Mouse (Mus musculus) heart, embryonic 13.5 days (tissue): Measurements from ENCODE around the gene Pigq. TPM values are rescaled to one million over a fixed set of nuclear protein-coding genes. Genes with fewer than 3 reads are reported as not detected.

Experiments used
- ATAC-seq: fragments of 200-750 bp; cut with Nextera tagmentation; 2 replicates; pipeline ENCODE4 v1.8.0; 2017; ENCODE audit warnings: moderate TSS enrichment; ENCODE audit not compliant: insufficient number of reproducible peaks, low FRiP score, low TSS enrichment; ENCODE audit errors: extremely low read depth
- H3K27ac ChIP-seq: fragments of 300-500 bp; sonication (generic); replicated peaks from 2 replicates; pipeline ENCODE4 v1.5.1; 2015; ENCODE audit warnings: moderate library complexity, mild to moderate bottlenecking, inconsistent platforms
- H3K27me3 ChIP-seq: fragments of 300-500 bp; sonication (generic); replicated peaks from 2 replicates; pipeline ENCODE4 v1.6.1; 2015; ENCODE audit warnings: mild to moderate bottlenecking, inconsistent platforms
- H3K36me3 ChIP-seq: fragments of 300-500 bp; sonication (generic); 2 replicates; pipeline ENCODE4 v1.6.1; 2015; ENCODE audit warnings: mild to moderate bottlenecking, inconsistent platforms
- H3K4me1 ChIP-seq: fragments of 300-500 bp; sonication (generic); 2 replicates; pipeline ENCODE4 v1.6.1; 2015; ENCODE audit warnings: inconsistent platforms
- H3K4me2 ChIP-seq: fragments of 300-500 bp; sonication (generic); 2 replicates; pipeline ENCODE4 v1.6.1; 2015; ENCODE audit warnings: inconsistent platforms, mild to moderate bottlenecking, moderate library complexity
- H3K4me3 ChIP-seq: fragments of 300-500 bp; sonication (generic); 2 replicates; pipeline ENCODE4 v1.5.1; 2015; ENCODE audit warnings: moderate library complexity, mild to moderate bottlenecking, inconsistent platforms
- H3K9ac ChIP-seq: fragments of 300-500 bp; sonication (generic); 2 replicates; pipeline ENCODE4 v1.6.1; 2015; ENCODE audit warnings: inconsistent platforms, mild to moderate bottlenecking, moderate library complexity
- H3K9me3 ChIP-seq: fragments of 300-500 bp; sonication (generic); 2 replicates; pipeline ENCODE4 v1.6.1; 2016; ENCODE audit warnings: inconsistent platforms
- WGBS: fragments of 180-500 bp; shearing (Covaris S2); methylation state at CpG from one replicate; pipeline ENCODE4 v1.1.7; 2015; ENCODE audit warnings: mixed read lengths; 5-methylcytosine and 5-hydroxymethylcytosine counted together
- polyA plus RNA-seq: library from polyadenylated mRNA; unstranded; fragments of >200 nt; fragmentation: Nextera tagmentation; extraction: Ambion mirVana; gene quantifications from 2 replicates; pipeline ENCODE4 v1.2.1, GENCODE M21; 2015

The Pigq gene
- polyA plus RNA-seq, 1 experiment from 2014 or later: 62.1 TPM

GRCm38 (mm10) chr17:25947576-25947975, 2.8 kb upstream of the Pigq start:
- H3K4me2 ChIP-seq: no peak overlapping the region
- ATAC-seq: no peak
- no peaks in the 10 kb centered on the region for H3K9me3 ChIP-seq
- 55% methylated on average over 4 of the region's 4 CpGs for WGBS
- no peak overlapping the region for H3K27ac ChIP-seq
- no peak overlapping the region for H3K4me3 ChIP-seq
- H3K27me3 ChIP-seq: peaks cover 31% of the 10 kb centered on the region
- H3K4me1 ChIP-seq: peaks cover 19% of the 10 kb centered on the region
- peak overlapping the region; percentile 58; the same call in 1 of the 2 replicates for H3K9ac ChIP-seq
- no peaks in the 10 kb centered on the region for H3K36me3 ChIP-seq

- Histone ChIP-seq H3K4me1 (peaks cover 17% of the 10 kb centered on the region), H3K9ac (0 out of 2 replicates have a peak overlapping the region, but pooled peaks have one; percentile 58), H3K4me3 (no peak overlapping the region), H3K27ac (no peak overlapping the region), H3K36me3 (no peaks in the 10 kb centered on the region), H3K4me2 (peak overlapping the region; percentile 16; the same call in 1 of the 2 replicates), H3K9me3 (no peaks in the 10 kb centered on the region), H3K27me3 (peaks cover 24% of the 10 kb centered on the region)
- ATAC-seq: no peak
- WGBS: 73% methylated on average over 8 of the region's 8 CpGs
Observed at GRCm38 (mm10) chr17:25946891-25947290, 2.2 kb upstream of the Pigq start.

GRCm38 (mm10) chr17:25946349-25946748, 1.6 kb upstream of the Pigq start:
- peaks cover 19% of the 10 kb centered on the region for H3K27me3 ChIP-seq
- no peaks in the 10 kb centered on the region for H3K36me3 ChIP-seq
- no peak for ATAC-seq
- WGBS: 67% methylated on average over 7 of the region's 7 CpGs
- H3K4me2 ChIP-seq: peak overlapping the region; percentile 16; the same call in 1 of the 2 replicates
- H3K9me3 ChIP-seq: no peaks in the 10 kb centered on the region
- H3K4me3 ChIP-seq: no peak overlapping the region
- H3K9ac ChIP-seq: 0 out of 2 replicates have a peak overlapping the region, but pooled peaks have one; percentile 37
- H3K27ac ChIP-seq: no peak overlapping the region
- H3K4me1 ChIP-seq: peaks cover 12% of the 10 kb centered on the region

GRCm38 (mm10) chr17:25945517-25946155, 900 bp upstream of the Pigq start:
- Histone ChIP-seq H3K9me3 (no peaks in the 10 kb centered on the region), H3K36me3 (no peaks in the 10 kb centered on the region), H3K27ac (no peak overlapping the region), H3K27me3 (peaks cover 12% of the 10 kb centered on the region), H3K9ac (no peak overlapping the region), H3K4me2 (0 out of 2 replicates have a peak overlapping the region, but pooled peaks have one; percentile 3), H3K4me1 (peaks cover 14% of the 10 kb centered on the region), H3K4me3 (no peak overlapping the region)
- 72% methylated on average over 9 of the region's 9 CpGs for WGBS
- no peak for ATAC-seq

GRCm38 (mm10) chr17:25943769-25944168, 967 bp downstream of the Pigq start:
- Histone ChIP-seq H3K9me3 (no peaks in the 10 kb centered on the region), H3K4me2 (peak overlapping the region; percentile 76), H3K27me3 (no peaks in the 10 kb centered on the region), H3K4me3 (no peak overlapping the region), H3K9ac (no peak overlapping the region), H3K36me3 (peaks cover 10% of the 10 kb centered on the region), H3K27ac (peak overlapping the region; percentile 70; the same call in 1 of the 2 replicates), H3K4me1 (peaks cover 23% of the 10 kb centered on the region)
- ATAC-seq: no peak
- WGBS: 58% methylated on average over 9 of the region's 9 CpGs

GRCm38 (mm10) chr17:25943221-25943620, 1.5 kb downstream of the Pigq start:
- ATAC-seq: no peak
- H3K9me3 ChIP-seq: no peaks in the 10 kb centered on the region
- WGBS: 61% methylated on average over 3 of the region's 3 CpGs
- H3K27me3 ChIP-seq: no peaks in the 10 kb centered on the region
- peaks cover 23% of the 10 kb centered on the region for H3K4me1 ChIP-seq
- H3K9ac ChIP-seq: no peak overlapping the region
- peaks cover 16% of the 10 kb centered on the region for H3K36me3 ChIP-seq
- H3K4me3 ChIP-seq: no peak overlapping the region; the same call in 1 of the 2 replicates
- H3K4me2 ChIP-seq: peak overlapping the region; percentile 76
- peak overlapping the region; percentile 70 for H3K27ac ChIP-seq

GRCm38 (mm10) chr17:25942597-25943151, 2.1 kb downstream of the Pigq start:
- Histone ChIP-seq H3K4me2 (peak overlapping the region; percentile 76), H3K36me3 (peaks cover 21% of the 10 kb centered on the region), H3K27me3 (no peaks in the 10 kb centered on the region), H3K27ac (peak overlapping the region; percentile 90), H3K4me3 (peak overlapping the region; percentile 79; the same call in 1 of the 2 replicates), H3K9ac (peak overlapping the region; percentile 93), H3K4me1 (peaks cover 21% of the 10 kb centered on the region), H3K9me3 (no peaks in the 10 kb centered on the region)
- WGBS: 70% methylated on average over 2 of the region's 2 CpGs
- peak; percentile 80; the same call in 1 of the 2 replicates for ATAC-seq

GRCm38 (mm10) chr17:25941511-25942241, 3.1 kb downstream of the Pigq start:
- Histone ChIP-seq H3K4me1 (peaks cover 18% of the 10 kb centered on the region), H3K9me3 (no peaks in the 10 kb centered on the region), H3K4me3 (peak overlapping the region; percentile 79), H3K27ac (peak overlapping the region; percentile 90), H3K9ac (peak overlapping the region; percentile 93), H3K4me2 (peak overlapping the region; percentile 76), H3K36me3 (peaks cover 31% of the 10 kb centered on the region), H3K27me3 (no peaks in the 10 kb centered on the region)
- peak; percentile 24; the same call in 1 of the 2 replicates for ATAC-seq
- WGBS: 3% methylated on average over 53 of the region's 54 CpGs

- Histone ChIP-seq H3K4me1 (no peaks in the 10 kb centered on the region), H3K27ac (no peak overlapping the region), H3K9me3 (no peaks in the 10 kb centered on the region), H3K36me3 (peaks cover 96% of the 10 kb centered on the region), H3K27me3 (no peaks in the 10 kb centered on the region), H3K4me3 (no peak overlapping the region), H3K9ac (no peak overlapping the region), H3K4me2 (no peak overlapping the region)
- no peak for ATAC-seq
- 81% methylated on average over 1 of the region's 1 CpGs for WGBS
Observed at GRCm38 (mm10) chr17:25934526-25934925, 10.2 kb downstream of the Pigq start.

GRCm38 (mm10) chr17:25925348-25925747, 19.4 kb downstream of the Pigq start:
- ATAC-seq: no peak
- 73% methylated on average over 2 of the region's 2 CpGs for WGBS
- H3K4me2 ChIP-seq: no peak overlapping the region
- peaks cover 8% of the 10 kb centered on the region for H3K4me1 ChIP-seq
- no peak overlapping the region for H3K27ac ChIP-seq
- H3K27me3 ChIP-seq: no peaks in the 10 kb centered on the region
- H3K36me3 ChIP-seq: peaks cover 52% of the 10 kb centered on the region
- no peak overlapping the region for H3K4me3 ChIP-seq
- H3K9ac ChIP-seq: no peak overlapping the region
- H3K9me3 ChIP-seq: no peaks in the 10 kb centered on the region

- H3K36me3 ChIP-seq: peaks cover 31% of the 10 kb centered on the region
- H3K27me3 ChIP-seq: no peaks in the 10 kb centered on the region
- H3K4me3 ChIP-seq: no peak overlapping the region
- 78% methylated on average over 5 of the region's 5 CpGs for WGBS
- H3K4me2 ChIP-seq: no peak overlapping the region
- no peak overlapping the region for H3K27ac ChIP-seq
- H3K4me1 ChIP-seq: peaks cover 27% of the 10 kb centered on the region
- H3K9ac ChIP-seq: no peak overlapping the region
- no peak for ATAC-seq
- no peaks in the 10 kb centered on the region for H3K9me3 ChIP-seq
Observed at GRCm38 (mm10) chr17:25922120-25922519, 22.6 kb downstream of the Pigq start.
